Mouse (Mus musculus): ENCODE results near the gene Zdhhc20.

DNA sequence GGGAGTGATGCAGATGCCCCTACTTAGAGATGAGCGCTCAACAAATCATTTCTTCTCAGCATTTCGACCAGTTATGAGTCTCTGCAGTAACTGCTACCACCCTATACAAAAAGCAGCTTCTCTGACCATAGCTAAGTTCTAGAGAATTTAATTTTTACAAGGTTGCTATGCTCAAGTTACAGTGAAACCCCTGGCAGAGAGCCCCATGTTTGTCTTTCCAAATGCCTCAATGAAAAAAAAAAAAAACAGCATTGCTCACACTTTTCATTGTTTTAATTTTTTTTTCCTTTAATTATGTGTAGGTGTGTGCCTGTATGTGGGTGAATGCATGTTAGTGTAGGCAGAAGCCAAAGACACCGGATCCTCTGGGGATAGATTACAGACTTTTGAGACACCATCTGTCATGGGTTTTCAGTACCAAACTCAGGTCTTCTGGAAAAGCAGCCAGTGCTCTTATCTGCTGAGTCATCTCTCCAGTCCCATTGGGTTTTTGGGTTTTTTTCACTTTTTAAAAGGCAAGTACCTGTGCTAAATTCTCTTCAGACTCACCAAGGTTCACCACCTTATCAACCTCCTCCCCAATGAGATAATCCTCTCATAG is 23.3 kb downstream of the Zdhhc20 start:
- TF ChIP-seq CHD2 (IDR thresholded peaks at IDR 0.05; ENCODE audit: low read depth, low read length) (no peak), ZNF384 (IDR thresholded peaks at IDR 0.05; ENCODE audit: low read depth, low read length) (0 out of 2 replicates have a peak, but pooled peaks have one; percentile 5)
